In the genomic region with DNA sequence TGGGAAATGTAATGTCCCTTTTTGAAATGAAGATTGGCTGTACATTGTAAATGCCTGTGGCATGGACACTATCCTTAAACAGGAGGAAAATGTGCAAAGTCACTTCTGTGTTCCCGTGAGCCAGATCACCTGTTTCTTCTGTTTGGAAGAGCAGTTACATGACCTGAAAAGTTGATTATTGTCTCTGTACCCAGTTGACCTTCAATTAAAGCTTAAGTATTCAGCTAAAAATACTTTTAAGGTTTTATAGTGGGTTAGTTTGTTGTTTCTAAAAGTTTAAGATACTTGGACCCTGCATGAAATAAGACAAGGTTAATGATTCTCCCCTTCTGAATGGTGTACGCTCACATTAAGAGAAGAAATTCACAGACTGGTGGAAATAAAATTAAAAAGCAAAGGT, we compare ENCODE assay signal across 15 mouse cellular contexts.
"Had no signal": no experiment of that assay in that cellular context is flagged by ENCODE, and none has a peak within 500 bp of the region (broad histone marks: within the 10 kb centered on the region; RNA-seq: fewer than 3 reads in every experiment).

No protein-coding gene starts in this region.

- H3K27ac ChIP-seq: hindbrain, postnatal 0 days; limb, embryonic 13.5 days; liver, embryonic 15.5 days; midbrain, embryonic 10.5 days; neural tube, embryonic 13.5 days had no signal

- H3K9me3 ChIP-seq: limb, embryonic 13.5 days; liver, embryonic 15.5 days; midbrain, embryonic 10.5 days; neural tube, embryonic 13.5 days had no signal

- DNase-seq: layer of hippocampus, adult 9-11 months; layer of hippocampus, postnatal 36 days; lung, embryonic 14.5 days; lung, postnatal 10 days; lung, postnatal 4 days; retina, postnatal 1 day; right cerebral cortex, postnatal 4 days; spleen, adult 18-20 months; thymus, adult 18-20 months; thymus, postnatal 14 days had no signal

- H3K27me3 ChIP-seq: limb, embryonic 13.5 days; liver, embryonic 15.5 days; neural tube, embryonic 13.5 days had no signal

- H3K4me3 ChIP-seq: limb, embryonic 13.5 days; liver, embryonic 15.5 days; midbrain, embryonic 10.5 days; neural tube, embryonic 13.5 days had no signal

- H3K9ac ChIP-seq: limb, embryonic 13.5 days; liver, embryonic 15.5 days; lung, embryonic 14.5 days; neural tube, embryonic 13.5 days had no signal

- H3K36me3 ChIP-seq: neural tube, embryonic 13.5 days had no signal
